Mouse (Mus musculus): ENCODE data around the gene Lyrm4.

Lyrm4 gene

DNA sequence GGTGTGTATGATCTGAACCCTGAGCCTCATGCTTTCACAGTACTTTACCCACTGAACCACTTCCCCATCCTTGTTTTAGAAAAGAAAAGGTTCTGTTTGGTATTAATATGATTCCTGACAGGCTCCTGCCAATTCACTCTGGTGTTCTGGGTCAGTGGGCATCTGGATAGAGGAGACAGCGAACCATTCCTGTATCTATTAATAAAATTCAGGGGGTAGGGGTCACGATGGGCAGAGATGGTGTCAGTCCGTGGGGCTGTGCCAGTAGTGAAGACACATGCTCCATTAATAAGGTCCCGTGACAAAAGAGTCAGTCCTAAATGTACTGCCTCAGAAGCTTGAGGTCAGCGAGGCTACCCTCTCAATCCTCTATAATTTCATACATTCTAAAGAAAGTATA is 4.1 kb downstream of the Lyrm4 start:
- in situ Hi-C loops (cut with MboI; ENCODE audit: low pct_unique_long_range_greater_than_20kb in 1 of 2, low sequenced_read_pairs in 2 of 2, unreplicated experiment in 1 of 2) = no loop called here

GRCm38 (mm10) chr13:36111331-36111730 is 6.0 kb downstream of the Lyrm4 start:
- in situ Hi-C loops (cut with MboI; ENCODE audit: low pct_unique_long_range_greater_than_20kb in 1 of 2, low sequenced_read_pairs in 2 of 2, unreplicated experiment in 1 of 2) = no loop called here

- in situ Hi-C loops (cut with MboI; ENCODE audit: low pct_unique_long_range_greater_than_20kb in 1 of 2, low sequenced_read_pairs in 2 of 2, unreplicated experiment in 1 of 2) = no loop called here
These were observed 8.8 kb downstream of the Lyrm4 start for GRCm38 (mm10) chr13:36108528-36108927.

DNA sequence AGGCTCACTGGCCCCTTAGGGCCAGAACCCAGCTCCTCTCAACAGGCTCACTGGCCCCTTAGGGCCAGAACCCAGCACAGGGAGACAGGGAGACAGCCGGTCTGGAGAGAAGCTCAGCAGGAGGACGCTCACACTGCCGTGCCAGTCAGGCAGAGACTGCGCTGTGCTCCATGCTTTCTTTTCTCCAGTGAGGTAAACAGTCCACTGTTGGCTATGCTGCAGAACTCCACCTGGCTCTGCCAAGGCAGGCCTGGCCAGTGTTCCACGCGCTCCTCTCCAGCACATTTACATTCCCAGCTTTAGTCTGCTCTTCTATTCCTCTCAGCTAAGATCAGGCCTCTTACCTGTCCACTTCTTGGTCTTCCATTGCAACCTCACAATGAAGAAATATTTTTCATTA is 11.7 kb downstream of the Lyrm4 start:
- in situ Hi-C loops (cut with MboI; ENCODE audit: low pct_unique_long_range_greater_than_20kb in 1 of 2, low sequenced_read_pairs in 2 of 2, unreplicated experiment in 1 of 2) = no loop called here

- in situ Hi-C loops (cut with MboI; ENCODE audit: low pct_unique_long_range_greater_than_20kb in 1 of 2, low sequenced_read_pairs in 2 of 2, unreplicated experiment in 1 of 2) = no loop called here
These were observed 20.5 kb downstream of the Lyrm4 start for GRCm38 (mm10) chr13:36096684-36097383.

DNA sequence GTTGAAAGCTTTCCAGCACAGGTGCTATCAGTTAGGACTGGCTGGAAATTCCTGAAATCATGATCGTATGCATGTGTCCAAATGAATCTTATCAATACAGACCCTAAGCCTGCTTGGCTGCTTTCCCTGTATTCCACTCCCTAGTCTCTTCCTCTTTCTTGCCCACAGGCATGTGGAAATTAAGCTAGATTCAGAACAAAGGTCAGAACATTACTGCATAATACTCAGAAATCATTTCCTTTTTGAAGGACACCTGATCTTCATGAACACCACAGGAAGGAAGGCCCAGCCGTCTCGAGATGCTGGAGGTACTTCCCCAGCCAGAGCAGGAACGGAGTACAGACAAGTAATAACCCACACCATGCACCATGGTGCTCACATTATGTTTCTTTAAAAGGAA is 29.2 kb downstream of the Lyrm4 start:
- in situ Hi-C loops (cut with MboI; ENCODE audit: low pct_unique_long_range_greater_than_20kb in 1 of 2, low sequenced_read_pairs in 2 of 2, unreplicated experiment in 1 of 2) = no loop called here

GRCm38 (mm10) chr13:36087427-36087826 is 29.9 kb downstream of the Lyrm4 start:
- in situ Hi-C loops (cut with MboI; ENCODE audit: low pct_unique_long_range_greater_than_20kb in 1 of 2, low sequenced_read_pairs in 2 of 2, unreplicated experiment in 1 of 2) = no loop called here

- in situ Hi-C loops (cut with MboI; ENCODE audit: low pct_unique_long_range_greater_than_20kb in 1 of 2, low sequenced_read_pairs in 2 of 2, unreplicated experiment in 1 of 2) = no loop called here
These were observed 30.5 kb downstream of the Lyrm4 start for GRCm38 (mm10) chr13:36086608-36087391.

- in situ Hi-C loops (cut with MboI; ENCODE audit: low pct_unique_long_range_greater_than_20kb in 1 of 2, low sequenced_read_pairs in 2 of 2, unreplicated experiment in 1 of 2) = no loop called here
These were observed 31.4 kb downstream of the Lyrm4 start for GRCm38 (mm10) chr13:36085971-36086370.

- in situ Hi-C loops (cut with MboI; ENCODE audit: low pct_unique_long_range_greater_than_20kb in 1 of 2, low sequenced_read_pairs in 2 of 2, unreplicated experiment in 1 of 2) = no loop called here
These were observed 32.6 kb downstream of the Lyrm4 start for GRCm38 (mm10) chr13:36084701-36085100.

DNA sequence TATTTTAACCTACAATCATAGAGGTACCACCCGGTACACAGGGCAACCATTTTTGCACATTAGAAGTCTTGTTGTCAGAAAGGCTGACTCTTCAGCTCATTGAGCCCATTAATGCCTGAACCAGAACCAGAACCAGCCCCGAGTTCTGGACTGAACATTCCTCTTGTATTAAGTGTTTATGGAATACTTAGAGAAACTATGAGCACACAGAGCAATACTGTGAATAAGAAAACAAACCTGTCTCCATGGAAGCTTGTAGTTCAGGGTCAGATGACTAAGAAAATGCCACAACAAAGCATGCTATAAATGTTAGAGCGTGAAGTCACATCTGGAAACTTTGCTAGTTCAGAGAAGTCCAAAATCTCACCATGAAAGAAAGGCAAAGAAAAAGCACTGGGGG is 35.7 kb downstream of the Lyrm4 start:
- in situ Hi-C loops (cut with MboI; ENCODE audit: low pct_unique_long_range_greater_than_20kb in 1 of 2, low sequenced_read_pairs in 2 of 2, unreplicated experiment in 1 of 2) = no loop called here

DNA sequence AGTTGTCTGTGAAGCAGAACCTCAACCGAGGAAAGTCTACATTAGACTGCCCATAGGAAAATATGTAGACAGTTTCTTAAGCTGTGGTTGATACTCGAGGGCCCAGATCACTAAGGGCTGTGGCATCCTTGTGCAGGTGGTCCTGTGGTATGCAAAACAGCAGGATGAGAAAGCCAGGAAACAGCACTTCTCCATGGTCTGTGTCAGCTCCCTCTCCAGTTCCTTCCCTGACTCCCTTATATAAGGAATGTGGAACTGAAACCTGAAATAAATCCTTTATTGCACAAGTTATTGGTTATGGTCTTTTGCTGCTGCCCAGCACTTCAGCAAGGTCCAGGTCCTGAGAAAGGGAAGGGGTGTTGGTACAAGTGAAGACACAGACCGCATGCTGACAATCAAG is 42.8 kb downstream of the Lyrm4 start:
- in situ Hi-C loops (cut with MboI; ENCODE audit: low pct_unique_long_range_greater_than_20kb in 1 of 2, low sequenced_read_pairs in 2 of 2, unreplicated experiment in 1 of 2) = no loop called here

DNA sequence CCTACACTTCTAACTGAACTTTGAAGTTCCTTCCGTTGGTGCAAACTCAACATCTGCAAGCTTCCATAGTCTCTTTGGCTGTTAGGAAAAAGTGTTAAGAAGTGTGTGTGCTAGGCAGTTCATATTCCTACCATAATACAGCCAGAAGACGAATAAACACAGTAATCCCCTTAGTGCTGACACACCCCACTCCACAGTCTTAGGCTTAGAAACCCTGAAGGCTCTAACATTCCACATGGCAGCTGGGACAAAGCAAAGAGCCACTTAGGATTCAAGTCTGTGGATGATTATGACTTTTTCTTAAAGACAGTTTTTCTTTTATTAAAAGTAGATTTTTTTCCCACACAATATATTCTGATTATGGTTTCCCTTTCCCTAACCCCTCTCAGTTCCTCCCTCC is 50.6 kb downstream of the Lyrm4 start:
- in situ Hi-C loops (cut with MboI; ENCODE audit: low pct_unique_long_range_greater_than_20kb in 1 of 2, low sequenced_read_pairs in 2 of 2, unreplicated experiment in 1 of 2) = no loop called here

DNA sequence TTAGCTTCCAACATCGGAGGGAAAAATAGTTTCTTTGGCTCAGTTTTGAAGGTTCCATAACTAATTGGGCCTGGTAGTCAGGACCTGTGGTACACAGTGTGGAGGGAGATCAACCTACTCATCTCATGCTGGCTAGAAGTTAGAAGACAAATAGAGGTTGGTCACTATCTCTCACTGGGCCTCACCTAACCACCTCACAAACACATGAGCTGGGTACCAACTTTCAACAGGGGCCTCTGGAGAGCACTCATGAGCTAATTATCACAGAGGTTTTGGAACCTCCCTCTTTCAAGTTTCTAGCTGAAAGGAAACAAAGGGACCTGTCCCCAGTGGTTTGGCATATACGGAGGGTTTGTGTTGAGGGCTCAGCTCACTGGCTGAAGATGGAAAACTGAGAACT is 59.8 kb downstream of the Lyrm4 start:
- in situ Hi-C loops (cut with MboI; ENCODE audit: low pct_unique_long_range_greater_than_20kb in 1 of 2, low sequenced_read_pairs in 2 of 2, unreplicated experiment in 1 of 2) = no loop called here

DNA sequence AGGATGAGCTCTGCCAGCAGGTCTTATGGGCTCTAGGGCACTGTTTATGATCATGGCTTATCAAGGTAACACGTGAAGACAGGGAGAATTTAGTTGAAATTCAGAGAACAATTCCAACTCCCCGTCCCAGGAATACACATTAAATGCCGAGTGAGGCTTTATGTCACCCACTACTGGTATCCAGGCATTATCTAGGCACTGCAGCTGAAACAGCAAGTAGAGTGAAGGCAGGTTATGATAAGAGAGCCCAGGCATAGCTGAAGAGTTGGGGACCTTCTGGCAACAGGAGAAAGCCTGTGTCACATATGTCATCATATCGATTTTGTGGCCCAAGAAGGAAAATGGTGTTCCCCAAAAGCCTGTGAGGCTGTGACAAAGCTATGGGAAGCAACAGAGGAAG is 60.4 kb downstream of the Lyrm4 start:
- in situ Hi-C loops (cut with MboI; ENCODE audit: low pct_unique_long_range_greater_than_20kb in 1 of 2, low sequenced_read_pairs in 2 of 2, unreplicated experiment in 1 of 2) = no loop called here

GRCm38 (mm10) chr13:36056509-36056908 is 60.8 kb downstream of the Lyrm4 start:
- in situ Hi-C loops (cut with MboI; ENCODE audit: low pct_unique_long_range_greater_than_20kb in 1 of 2, low sequenced_read_pairs in 2 of 2, unreplicated experiment in 1 of 2) = no loop called here

DNA sequence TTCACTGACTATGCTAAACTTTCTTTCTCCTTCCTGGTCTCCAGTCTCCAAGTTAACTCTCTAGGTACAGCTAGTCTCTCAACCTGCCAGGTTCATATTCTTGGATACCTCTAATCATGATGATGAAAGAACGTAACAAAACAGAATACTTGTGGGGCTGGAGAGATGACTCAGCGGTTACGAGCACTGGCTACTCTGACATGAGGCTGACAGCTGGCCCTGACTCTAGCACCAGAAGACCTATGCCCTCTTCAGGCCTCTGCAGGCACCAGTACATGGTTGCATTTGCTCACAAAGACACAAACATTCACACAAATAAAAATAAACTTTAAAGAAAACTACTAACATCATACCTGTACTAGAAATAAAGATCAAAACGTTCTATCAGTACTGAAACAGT is 81.8 kb downstream of the Lyrm4 start:
- in situ Hi-C loops (cut with MboI; ENCODE audit: low pct_unique_long_range_greater_than_20kb in 1 of 2, low sequenced_read_pairs in 2 of 2, unreplicated experiment in 1 of 2) = no loop called here

- in situ Hi-C loops (cut with MboI; ENCODE audit: low pct_unique_long_range_greater_than_20kb in 1 of 2, low sequenced_read_pairs in 2 of 2, unreplicated experiment in 1 of 2) = no loop called here
These were observed 85.4 kb downstream of the Lyrm4 start for GRCm38 (mm10) chr13:36031959-36032358.

DNA sequence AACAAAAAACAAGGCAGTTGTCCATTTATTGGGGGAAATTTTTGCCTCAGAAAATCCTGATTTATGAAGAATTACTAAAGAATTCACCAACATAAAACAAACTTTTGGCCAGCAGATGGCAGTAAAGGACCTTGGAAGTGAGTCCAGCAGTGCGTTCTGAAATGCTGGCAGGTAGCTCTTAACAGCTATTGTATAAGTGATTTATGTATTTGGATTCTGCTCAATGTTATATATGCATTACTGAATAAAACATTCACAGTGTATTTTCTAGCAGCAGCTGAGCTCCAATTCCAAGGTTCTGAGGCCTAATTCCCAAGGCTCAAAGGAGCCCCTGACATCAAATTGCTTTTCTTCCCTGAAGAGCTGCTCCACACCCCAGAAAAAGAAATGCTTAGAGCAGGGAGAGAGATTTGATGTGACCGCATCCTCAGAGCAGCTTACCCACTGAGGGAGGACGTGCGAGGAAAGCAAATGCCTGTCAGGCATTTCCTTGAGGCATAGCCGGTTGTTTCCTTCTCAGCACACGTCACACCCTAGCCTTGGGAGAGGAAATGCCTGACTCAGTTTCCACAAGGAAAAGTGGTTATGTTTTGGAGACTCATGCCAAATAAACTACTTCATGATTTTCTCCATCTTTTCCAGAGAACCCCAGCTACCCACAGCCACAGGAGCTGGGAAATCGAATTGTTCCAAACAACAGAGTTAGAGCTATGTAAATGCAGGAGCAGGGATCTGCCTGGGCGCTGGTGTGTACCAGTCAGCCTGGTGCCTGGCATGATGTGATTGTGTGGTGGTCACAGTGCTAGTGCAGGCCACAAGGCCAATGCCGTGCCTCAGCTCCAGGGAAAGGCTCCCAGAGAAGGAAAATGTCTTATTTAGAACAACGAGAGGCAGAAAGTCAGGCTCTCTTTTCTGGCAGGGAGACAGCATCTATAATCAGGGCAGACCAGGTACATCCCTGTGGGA is 97.7 kb downstream of the Lyrm4 start:
- in situ Hi-C loops (cut with MboI; ENCODE audit: low pct_unique_long_range_greater_than_20kb in 1 of 2, low sequenced_read_pairs in 2 of 2, unreplicated experiment in 1 of 2) = no loop called here

Data from mouse embryonic stem cell (cell line).